Mouse (Mus musculus) left cerebral cortex, adult 11 months (tissue): ENCODE measurements at regions not wholly inside any gene's neighbourhood (a gene's known extent, or its start where the extent isn't known, plus 50 kb on each side); places are given as distances from the start of the nearest gene placed in this dataset.
A peak's percentile ranks its signal among the peaks of the same experiment; 100 is the strongest.

ENCODE experiments used
- DNase-seq: peaks from one replicate; pipeline ENCODE4 v3.0.0; 2022; ENCODE audit warnings: low spot score

DNA sequence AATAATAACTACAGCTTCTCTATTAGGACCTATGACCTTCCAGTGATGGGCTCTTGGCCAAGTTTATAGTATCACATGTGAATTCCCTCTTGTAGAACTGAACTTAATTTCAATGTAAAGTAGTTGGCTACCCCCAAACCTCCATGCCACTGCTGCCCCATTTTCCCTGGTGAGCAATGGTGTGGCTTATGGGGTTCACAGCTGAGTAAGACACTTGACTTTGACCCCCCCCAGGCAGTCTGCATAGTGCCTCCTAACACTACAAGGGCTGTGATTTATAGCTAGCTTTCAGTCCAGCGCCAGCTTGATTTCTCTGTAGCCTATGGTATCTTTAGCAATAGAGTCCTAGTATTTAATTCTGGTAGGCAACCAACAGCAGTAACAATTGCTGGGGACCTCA, 113.1 kb downstream of the Mis18a start:
- no peak for DNase-seq

DNA sequence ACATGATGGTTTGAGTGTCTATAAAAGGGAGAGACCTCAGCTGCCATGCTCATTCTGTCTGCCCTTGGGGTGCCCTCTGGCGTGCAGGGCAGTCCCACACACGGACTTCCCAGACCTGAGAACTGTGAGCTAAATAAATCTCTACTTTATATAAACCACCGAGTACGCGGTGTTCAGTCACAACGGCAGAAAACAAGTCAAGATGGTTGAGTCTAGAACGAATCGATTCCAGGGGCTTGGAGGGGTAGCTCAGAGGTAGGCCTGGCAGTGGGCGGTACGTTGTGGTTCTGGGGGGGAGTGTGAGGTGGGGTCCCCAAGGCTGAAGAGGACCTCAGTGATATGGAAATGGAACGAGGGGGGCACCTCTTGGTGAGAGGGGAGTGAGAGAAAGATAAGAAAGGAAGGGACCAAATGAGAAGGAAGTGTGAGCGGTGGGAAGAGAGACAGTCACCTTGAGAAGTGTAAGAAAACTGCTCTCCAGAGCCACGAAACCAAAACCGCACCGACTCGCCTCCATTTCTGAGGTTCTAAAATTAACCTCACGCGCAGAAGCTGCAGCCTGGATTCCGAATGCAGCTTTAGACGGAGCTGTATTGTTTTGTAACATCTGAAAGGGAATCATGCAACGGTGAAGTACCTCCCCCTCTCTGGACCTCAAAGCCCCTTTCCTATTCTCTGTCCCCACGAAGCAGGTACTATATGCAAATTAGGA, 117.0 kb downstream of the Mis18a start:
- no peak for DNase-seq

- peak; percentile 33 for DNase-seq
These were observed 127.8 kb downstream of the Mis18a start for GRCm38 (mm10) chr16:90599329-90599870.

DNA sequence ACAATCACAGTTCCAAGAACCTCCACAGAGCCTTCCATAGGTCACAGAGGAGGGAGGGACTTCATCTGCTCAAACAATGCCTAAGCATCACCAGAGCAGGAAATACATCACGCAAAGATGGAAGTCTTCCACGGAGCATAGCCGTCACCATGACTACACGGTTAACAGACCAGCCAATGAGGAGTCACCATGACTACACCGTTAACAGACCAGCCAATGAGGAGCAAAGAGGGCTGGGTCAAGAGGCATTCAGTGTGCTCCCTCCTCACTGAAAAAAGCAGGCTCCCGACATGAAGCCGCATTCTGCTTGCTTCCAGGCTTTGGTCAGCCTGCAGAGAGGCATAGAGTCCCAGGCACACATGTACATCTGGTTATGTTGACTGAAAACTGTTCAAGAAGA, 128.5 kb downstream of the Mis18a start:
- no peak for DNase-seq

DNA sequence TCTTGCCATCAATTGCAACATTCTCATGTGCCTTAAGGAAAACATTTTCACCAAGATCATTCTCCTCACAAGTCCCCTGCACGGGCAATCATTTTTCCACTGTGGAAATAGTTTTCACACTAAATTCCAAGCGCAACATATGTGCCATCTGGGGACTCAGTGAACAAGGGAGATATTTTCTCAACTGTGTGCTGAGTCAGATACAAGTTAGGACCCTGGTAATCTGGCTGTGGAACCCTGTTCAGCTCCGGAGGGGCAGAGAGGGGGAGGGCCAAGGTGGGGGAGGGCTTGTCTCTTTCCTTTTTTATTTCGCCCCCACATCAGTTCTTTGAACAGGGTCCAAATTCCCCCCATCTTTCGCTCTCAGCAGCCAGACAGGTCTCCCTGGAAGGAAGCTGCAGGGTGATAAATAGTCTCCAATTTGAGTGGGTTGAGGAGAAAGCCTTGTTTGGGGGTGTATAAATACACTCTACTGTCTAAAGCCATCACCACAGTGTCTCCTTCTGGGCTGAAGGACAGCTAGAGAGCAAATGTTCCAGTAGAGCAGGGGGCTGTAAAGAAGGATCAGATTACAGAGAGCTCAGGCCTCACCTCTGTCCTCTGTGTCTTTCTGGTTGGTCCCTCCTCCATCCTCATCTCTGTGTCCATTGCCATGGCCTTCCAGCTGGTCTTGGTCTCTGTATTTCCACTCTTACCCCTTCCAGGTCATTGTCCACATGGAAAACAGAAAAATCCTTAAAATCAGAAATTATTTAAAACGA, 134.3 kb downstream of the Mis18a start:
- no peak for DNase-seq

DNA sequence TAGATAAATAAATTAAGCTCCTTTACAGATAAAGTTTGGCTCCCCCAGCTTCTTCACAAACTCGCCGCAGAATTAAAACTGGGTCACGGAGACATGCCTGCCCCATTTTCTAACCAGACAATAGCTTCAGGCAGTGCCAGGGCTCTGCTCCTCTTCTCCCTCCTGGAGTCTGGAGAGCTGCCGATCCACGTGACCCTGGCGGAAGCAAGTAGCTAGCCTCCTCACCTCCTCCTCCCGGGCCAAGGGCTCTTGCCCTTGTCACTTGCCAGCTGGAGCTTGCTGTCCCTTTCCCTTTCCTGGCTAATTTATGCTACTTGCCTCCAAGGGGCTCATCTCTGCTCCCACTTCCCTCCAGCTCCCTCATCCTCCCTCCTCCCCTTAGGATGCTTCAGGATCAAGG, 142.0 kb downstream of the Mis18a start:
- no peak for DNase-seq

DNA sequence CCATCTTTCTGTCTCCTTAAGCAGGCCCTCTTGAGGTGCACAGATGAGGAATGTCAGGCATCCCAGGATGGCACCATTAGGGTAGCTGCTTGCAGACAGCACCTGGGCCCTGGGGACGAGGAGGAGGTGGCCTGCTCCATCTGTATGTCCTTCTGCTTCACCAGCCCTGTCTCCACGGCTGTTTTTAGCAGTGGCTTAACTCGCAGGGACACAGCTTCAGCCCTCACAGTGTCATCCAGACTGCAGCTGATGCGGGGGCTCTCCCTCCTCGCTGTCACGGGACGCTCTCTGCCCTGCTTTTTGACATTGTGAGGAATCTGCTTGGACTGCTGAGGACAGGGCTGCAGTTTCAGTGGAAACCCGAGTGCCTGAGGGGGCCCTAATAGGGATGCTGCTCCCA, 146.8 kb downstream of the Mis18a start:
- DNase-seq, result no peak

- no peak for DNase-seq
These were observed 156.1 kb downstream of the Mis18a start for GRCm38 (mm10) chr16:90571107-90571506.

- no peak for DNase-seq
These were observed 157.4 kb downstream of the Mis18a start for GRCm38 (mm10) chr16:90569826-90570225.

- DNase-seq, result no peak
These were observed 162.0 kb downstream of the Mis18a start for GRCm38 (mm10) chr16:90565182-90565581.

DNA sequence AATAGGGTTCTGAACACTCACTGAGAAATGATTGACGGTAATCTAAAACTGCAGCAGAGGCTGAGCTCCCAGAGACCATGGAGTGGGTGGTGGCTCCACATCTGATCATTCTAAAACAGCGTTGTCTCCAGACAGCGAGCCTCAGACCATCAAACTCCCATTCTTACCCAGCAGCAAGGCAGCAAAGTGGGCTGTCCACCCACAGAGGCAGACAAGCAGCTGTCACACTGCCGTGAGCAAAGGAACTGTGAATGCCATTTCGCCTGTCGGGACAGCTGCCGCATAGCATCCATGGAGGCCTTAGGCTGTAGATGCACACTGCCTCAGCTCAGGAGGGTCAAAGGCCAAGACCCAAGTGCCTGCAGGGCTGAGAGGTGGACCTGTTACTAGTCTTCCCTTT, 167.3 kb downstream of the Hunk start:
- DNase-seq, result no peak

DNA sequence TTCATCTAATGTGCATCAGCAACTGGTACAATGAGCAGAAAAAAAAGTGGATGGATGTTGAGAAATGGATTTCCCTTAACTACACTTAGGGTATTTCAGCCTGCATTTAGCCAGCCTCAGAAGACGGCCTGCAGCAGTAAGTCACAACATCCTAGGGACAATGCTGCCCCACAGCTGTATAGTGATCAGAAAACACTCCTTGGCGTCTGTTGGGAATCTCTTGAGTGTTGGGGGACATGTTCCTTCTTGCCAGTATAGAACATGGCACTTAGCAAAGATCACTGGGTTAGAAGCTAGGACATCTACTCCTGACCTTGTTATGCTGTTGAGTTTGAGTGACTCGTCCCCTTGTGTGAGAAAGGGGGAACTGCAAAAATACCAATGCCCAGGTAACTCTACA, 165.2 kb downstream of the Hunk start:
- no peak for DNase-seq

DNA sequence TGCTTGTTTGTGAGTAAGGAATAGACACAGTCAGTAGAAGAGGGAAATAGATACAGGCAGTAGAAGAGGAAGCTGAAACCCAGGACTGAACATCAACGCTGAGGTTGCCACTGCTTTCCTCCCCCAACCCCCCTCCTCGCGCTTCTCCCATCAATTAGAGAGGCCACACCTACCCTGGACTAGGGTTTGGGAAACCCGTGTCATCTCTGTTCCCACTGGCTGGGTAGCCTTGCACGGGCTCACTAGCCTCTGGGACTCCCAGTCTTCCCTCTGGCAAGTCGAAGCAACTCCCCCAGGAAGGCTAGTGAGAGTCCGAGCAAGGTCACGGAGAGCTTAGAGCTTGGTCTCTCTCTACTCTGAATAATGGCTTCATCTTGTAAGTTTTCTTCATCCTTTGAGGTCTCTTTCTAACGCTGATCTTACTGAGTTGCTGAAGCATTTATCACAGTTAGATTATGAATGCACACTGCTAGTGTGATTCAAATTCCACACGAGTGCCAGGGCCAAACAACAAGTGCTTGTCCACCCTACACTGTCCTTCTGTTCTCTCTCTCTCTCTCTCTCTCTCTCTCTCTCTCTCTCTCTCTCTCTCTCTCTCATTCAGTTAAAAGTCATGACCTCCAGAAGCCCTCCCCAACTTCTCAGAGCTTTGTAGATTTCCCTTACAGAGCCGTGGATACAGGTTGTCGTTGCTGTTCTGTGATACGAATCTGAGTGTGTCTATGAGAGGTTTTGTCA, 164.4 kb downstream of the Hunk start:
- peak; percentile 18 for DNase-seq
